Mouse (Mus musculus) ES-CJ7 (cell line): ENCODE measurements at regions not wholly inside any gene's neighbourhood (a gene's known extent, or its start where the extent isn't known, plus 50 kb on each side); places are given as distances from the start of the nearest gene placed in this dataset.

Experiments used
- DNase-seq: peaks from one replicate; pipeline ENCODE4 v3.0.0; 2011; ENCODE audit warnings: low read depth, low spot score

- no peak for DNase-seq
These were observed 435.6 kb upstream of the Atp11b start for GRCm38 (mm10) chr3:35318348-35318747.

- DNase-seq: no peak
These were observed 433.0 kb upstream of the Atp11b start for GRCm38 (mm10) chr3:35320844-35321393.

GRCm38 (mm10) chr3:35321991-35322390 lies 431.9 kb upstream of the Atp11b start:
- DNase-seq: no peak

- no peak for DNase-seq
These were observed 431.0 kb upstream of the Atp11b start for GRCm38 (mm10) chr3:35322899-35323298.

- peak; percentile 79 for DNase-seq
These were observed 430.3 kb upstream of the Atp11b start for GRCm38 (mm10) chr3:35323450-35324077.

- DNase-seq: no peak
These were observed 429.7 kb upstream of the Atp11b start for GRCm38 (mm10) chr3:35324186-35324585.

GRCm38 (mm10) chr3:35332534-35333272 lies 421.2 kb upstream of the Atp11b start:
- peak; percentile 52 for DNase-seq

GRCm38 (mm10) chr3:35334017-35334416 lies 419.9 kb upstream of the Atp11b start:
- no peak for DNase-seq

- DNase-seq: no peak
These were observed 419.4 kb upstream of the Atp11b start for GRCm38 (mm10) chr3:35334546-35334945.

- no peak for DNase-seq
These were observed 418.1 kb upstream of the Atp11b start for GRCm38 (mm10) chr3:35335837-35336236.

GRCm38 (mm10) chr3:35340525-35340924 lies 413.4 kb upstream of the Atp11b start:
- no peak for DNase-seq

GRCm38 (mm10) chr3:35340935-35341800 lies 412.7 kb upstream of the Atp11b start:
- no peak for DNase-seq

GRCm38 (mm10) chr3:35341840-35342239 lies 412.1 kb upstream of the Atp11b start:
- DNase-seq: no peak

GRCm38 (mm10) chr3:35342584-35342983 lies 411.3 kb upstream of the Atp11b start:
- DNase-seq: no peak

GRCm38 (mm10) chr3:35343936-35344335 lies 410.0 kb upstream of the Atp11b start:
- no peak for DNase-seq

GRCm38 (mm10) chr3:35349114-35349513 lies 404.8 kb upstream of the Atp11b start:
- no peak for DNase-seq

- no peak for DNase-seq
These were observed 400.5 kb upstream of the Atp11b start for GRCm38 (mm10) chr3:35353442-35353841.

GRCm38 (mm10) chr3:35353920-35354319 lies 400.0 kb upstream of the Atp11b start:
- DNase-seq: no peak

GRCm38 (mm10) chr3:35354356-35354755 lies 399.6 kb upstream of the Atp11b start:
- DNase-seq: no peak

GRCm38 (mm10) chr3:35357111-35357510 lies 396.8 kb upstream of the Atp11b start:
- DNase-seq: no peak

GRCm38 (mm10) chr3:35358541-35358940 lies 395.4 kb upstream of the Atp11b start:
- DNase-seq: no peak

GRCm38 (mm10) chr3:35359288-35359687 lies 394.6 kb upstream of the Atp11b start:
- no peak for DNase-seq
